Mouse (Mus musculus): ENCODE measurements around the gene Glrx2. TPM values are rescaled to one million over a fixed set of nuclear protein-coding genes. Genes with fewer than 3 reads are reported as not detected.
A peak's percentile ranks its signal among the peaks of the same experiment; 100 is the strongest.

The Glrx2 gene
- polyA plus RNA-seq, 1 experiment from 2014 or later: 99.7 TPM

DNA sequence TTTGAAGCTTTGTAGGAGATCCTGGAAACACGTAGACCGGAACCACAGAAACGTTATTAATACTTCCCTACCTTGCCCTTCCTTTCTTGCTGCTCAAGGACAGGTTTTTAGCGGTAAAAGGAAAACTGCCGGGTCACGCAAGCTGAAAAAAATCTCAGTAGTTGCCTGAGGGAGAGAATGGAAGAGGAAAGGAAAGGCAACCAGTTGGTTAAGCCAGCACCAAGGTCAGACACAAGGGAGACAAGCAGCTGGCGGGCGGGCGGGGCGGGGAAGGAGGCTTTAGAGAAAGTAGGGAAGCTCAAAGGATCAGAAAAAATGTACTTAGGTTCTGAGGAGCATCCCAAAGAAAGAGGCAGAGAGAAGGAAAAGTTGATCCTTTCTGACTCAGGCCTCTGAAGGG is 29.7 kb downstream of the Glrx2 start:
- peaks cover 51% of the 10 kb centered on the region for H3K36me3 ChIP-seq
- H3K27me3 ChIP-seq: no peaks in the 10 kb centered on the region
- ATAC-seq (ENCODE audit: insufficient number of reproducible peaks, low FRiP score, low TSS enrichment, low read depth): no peak
- no peak overlapping the region for H3K9ac ChIP-seq
- 81% methylated on average over 10 of the region's 10 CpGs for whole genome bisulfite sequencing
- no peak overlapping the region for H3K27ac ChIP-seq (replicated peaks)
- H3K4me1 ChIP-seq: no peaks in the 10 kb centered on the region
- no peak overlapping the region for H3K4me2 ChIP-seq (replicated peaks)
- H3K9me3 ChIP-seq (replicated peaks): no peaks in the 10 kb centered on the region
- H3K4me3 ChIP-seq (replicated peaks): no peak overlapping the region

DNA sequence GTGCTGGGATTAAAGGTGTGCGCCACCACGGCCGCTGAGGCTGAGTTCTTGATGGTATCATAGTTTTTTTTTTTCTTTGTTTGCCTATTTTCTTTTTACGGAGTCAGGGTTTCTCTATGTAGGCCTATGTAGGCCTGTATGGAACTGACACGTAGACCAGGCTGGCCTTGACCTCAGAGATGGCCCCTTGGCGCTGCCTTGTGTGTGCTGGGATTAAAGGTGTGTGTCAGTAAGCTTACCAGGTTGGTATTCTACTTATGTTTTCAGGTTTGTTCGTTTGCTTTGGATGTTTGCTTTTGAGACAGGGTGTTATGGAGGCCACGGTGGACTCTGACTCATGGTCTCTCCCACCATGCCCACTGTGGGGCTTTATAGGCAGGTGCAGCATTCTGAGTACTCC is 46.0 kb downstream of the Glrx2 start:
- Histone ChIP-seq H3K27me3 (no peaks in the 10 kb centered on the region), H3K4me1 (no peaks in the 10 kb centered on the region), H3K36me3 (peaks cover 52% of the 10 kb centered on the region), H3K9me3 (replicated peaks) (no peaks in the 10 kb centered on the region), H3K4me2 (replicated peaks) (no peak overlapping the region), H3K27ac (replicated peaks) (no peak overlapping the region), H3K4me3 (replicated peaks) (no peak overlapping the region), H3K9ac (no peak overlapping the region)
- no peak for ATAC-seq (ENCODE audit: insufficient number of reproducible peaks, low FRiP score, low TSS enrichment, low read depth)
- 91% methylated on average over 8 of the region's 8 CpGs for WGBS

DNA sequence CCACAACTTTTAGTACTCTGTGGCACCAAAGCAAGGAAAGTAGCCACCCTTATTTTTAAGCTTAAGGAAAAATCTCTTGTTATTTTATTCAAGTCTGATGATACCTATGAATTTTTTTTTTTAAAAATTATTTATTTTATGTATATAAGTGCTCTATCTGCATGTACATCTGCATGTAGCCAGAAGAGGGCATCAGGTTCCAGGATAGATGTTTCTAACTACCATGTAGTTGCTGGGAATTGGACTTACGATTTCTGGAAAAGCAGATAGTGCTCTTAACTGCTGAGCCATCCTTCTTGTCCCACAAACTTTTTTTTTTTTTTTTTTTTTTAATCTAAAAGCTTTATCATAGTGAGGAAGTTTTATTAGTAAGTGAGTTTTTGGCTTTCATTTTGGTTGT is 48.3 kb downstream of the Glrx2 start:
- H3K4me1 ChIP-seq: no peaks in the 10 kb centered on the region
- no peaks in the 10 kb centered on the region for H3K9me3 ChIP-seq (replicated peaks)
- no peaks in the 10 kb centered on the region for H3K27me3 ChIP-seq
- H3K4me3 ChIP-seq (replicated peaks): no peak overlapping the region
- H3K4me2 ChIP-seq (replicated peaks): no peak overlapping the region
- H3K36me3 ChIP-seq: peaks cover 35% of the 10 kb centered on the region
- H3K27ac ChIP-seq (replicated peaks): no peak overlapping the region
- no peak for ATAC-seq (ENCODE audit: insufficient number of reproducible peaks, low FRiP score, low TSS enrichment, low read depth)
- WGBS: 55% methylated on average over 1 of the region's 1 CpGs
- no peak overlapping the region for H3K9ac ChIP-seq

DNA sequence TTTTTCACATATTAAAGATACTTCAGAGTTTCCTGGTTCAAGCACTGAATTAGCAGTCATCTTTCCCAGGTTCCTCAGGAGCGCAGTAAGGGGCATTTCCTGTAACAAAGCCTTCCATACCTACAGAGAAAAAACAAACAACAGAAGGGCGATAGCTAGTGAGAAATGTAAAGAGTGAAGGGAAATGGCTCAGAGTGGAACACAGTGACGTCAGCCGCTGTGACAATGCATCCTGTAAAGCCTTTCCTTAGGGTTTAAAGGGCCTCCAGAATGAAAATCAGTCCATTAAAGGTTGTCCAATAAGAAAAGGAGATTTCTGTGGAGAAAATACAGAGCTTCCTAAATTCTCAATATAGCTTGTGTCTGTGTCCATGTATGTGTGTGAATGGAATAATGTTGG is 49.7 kb downstream of the Glrx2 start:
- no peak overlapping the region for H3K9ac ChIP-seq
- 88% methylated on average over 4 of the region's 4 CpGs for WGBS
- H3K4me3 ChIP-seq (replicated peaks): no peak overlapping the region
- peaks cover 35% of the 10 kb centered on the region for H3K36me3 ChIP-seq
- no peak overlapping the region for H3K27ac ChIP-seq (replicated peaks)
- no peaks in the 10 kb centered on the region for H3K4me1 ChIP-seq
- ATAC-seq (ENCODE audit: insufficient number of reproducible peaks, low FRiP score, low TSS enrichment, low read depth): no peak
- H3K27me3 ChIP-seq: no peaks in the 10 kb centered on the region
- no peak overlapping the region for H3K4me2 ChIP-seq (replicated peaks)
- H3K9me3 ChIP-seq (replicated peaks): no peaks in the 10 kb centered on the region

DNA sequence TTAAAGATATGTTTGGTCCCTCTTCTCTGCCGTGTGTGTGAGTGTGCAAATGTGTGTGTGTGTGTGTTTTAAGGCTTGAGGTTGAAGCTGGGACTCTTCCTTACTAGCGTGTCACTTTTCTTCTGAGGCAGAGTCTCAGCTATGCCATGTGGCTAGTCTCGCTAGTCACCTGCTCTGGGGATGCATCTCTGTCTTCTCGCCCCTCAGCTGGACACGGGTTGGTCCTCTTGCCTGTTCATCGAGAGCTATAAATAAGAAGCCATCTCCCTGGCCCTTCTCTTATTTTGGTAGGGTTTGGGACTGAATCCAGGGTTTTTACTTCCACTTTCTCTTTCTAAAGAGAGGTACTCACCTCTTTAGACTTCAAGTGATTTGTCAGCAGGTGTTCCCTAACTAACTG is 50.1 kb downstream of the Glrx2 start:
- H3K27ac ChIP-seq (replicated peaks): no peak overlapping the region
- no peaks in the 10 kb centered on the region for H3K27me3 ChIP-seq
- no peak for ATAC-seq (ENCODE audit: insufficient number of reproducible peaks, low FRiP score, low TSS enrichment, low read depth)
- no peak overlapping the region for H3K4me2 ChIP-seq (replicated peaks)
- no peaks in the 10 kb centered on the region for H3K9me3 ChIP-seq (replicated peaks)
- no peak overlapping the region for H3K4me3 ChIP-seq (replicated peaks)
- 90% methylated on average over 6 of the region's 6 CpGs for WGBS
- H3K4me1 ChIP-seq: no peaks in the 10 kb centered on the region
- no peak overlapping the region for H3K9ac ChIP-seq
- peaks cover 31% of the 10 kb centered on the region for H3K36me3 ChIP-seq

DNA sequence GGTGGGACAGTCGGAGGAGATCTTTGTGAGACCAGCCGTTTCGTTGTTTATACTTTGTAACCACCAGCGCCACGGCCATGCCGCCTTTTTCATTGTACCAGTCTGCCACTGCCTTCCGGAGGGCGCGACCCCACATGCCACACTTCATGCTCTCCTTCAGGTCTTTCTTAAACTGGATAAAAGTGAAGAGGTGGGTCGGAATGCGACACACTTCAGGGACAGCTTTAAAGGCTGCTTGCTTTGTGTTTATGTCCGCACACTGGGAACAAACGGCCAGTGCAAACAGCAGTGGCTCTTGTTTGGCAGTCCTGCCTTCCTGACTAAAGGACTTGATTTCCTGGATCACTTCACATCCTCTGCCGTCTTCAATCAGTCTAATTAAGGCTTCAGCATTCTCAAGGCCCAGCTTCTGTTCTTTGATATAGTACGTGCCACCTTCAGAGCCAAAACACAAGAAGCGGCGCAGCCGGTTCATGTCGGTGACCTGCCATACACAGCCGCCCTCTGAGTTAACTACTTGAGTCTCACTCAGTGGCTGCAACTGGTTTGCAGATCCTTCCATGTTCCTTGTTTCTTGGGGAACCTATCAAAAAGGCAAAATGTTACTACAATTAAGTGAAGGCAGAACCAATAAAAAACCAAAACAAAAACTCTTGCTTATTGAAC is 54.4 kb downstream of the Glrx2 start:
- H3K27me3 ChIP-seq: no peaks in the 10 kb centered on the region
- H3K4me1 ChIP-seq: no peaks in the 10 kb centered on the region
- ATAC-seq (ENCODE audit: insufficient number of reproducible peaks, low FRiP score, low TSS enrichment, low read depth): no peak; the same call in 1 of the 2 replicates
- no peak overlapping the region for H3K4me2 ChIP-seq (replicated peaks)
- H3K4me3 ChIP-seq (replicated peaks): no peak overlapping the region
- no peak overlapping the region for H3K27ac ChIP-seq (replicated peaks)
- no peak overlapping the region for H3K9ac ChIP-seq
- 66% methylated on average over 20 of the region's 20 CpGs for WGBS
- peaks cover 23% of the 10 kb centered on the region for H3K36me3 ChIP-seq
- H3K9me3 ChIP-seq (replicated peaks): no peaks in the 10 kb centered on the region

DNA sequence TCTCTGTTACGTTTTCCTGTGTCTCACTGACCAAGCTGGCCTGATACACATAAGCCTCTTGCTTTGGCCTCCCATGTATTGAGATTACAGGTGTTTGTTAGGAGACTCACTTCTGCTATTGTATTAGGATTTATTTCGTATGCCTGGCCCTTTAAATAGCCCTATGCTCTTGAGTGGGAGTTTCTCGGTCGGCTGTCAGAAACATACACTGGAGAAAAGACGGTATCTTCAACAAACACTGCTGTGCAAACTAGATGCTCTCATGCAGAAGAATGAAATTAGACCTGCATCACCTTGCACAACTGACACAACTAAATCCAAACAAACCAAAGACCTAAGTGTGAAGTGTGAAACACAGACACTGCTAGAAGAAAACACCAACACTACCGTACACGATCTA is 56.9 kb downstream of the Glrx2 start:
- H3K9me3 ChIP-seq (replicated peaks): no peaks in the 10 kb centered on the region
- 77% methylated on average over 7 of the region's 7 CpGs for WGBS
- H3K4me3 ChIP-seq (replicated peaks): no peak overlapping the region
- H3K27ac ChIP-seq (replicated peaks): no peak overlapping the region
- no peak overlapping the region for H3K9ac ChIP-seq
- H3K27me3 ChIP-seq: no peaks in the 10 kb centered on the region
- H3K4me2 ChIP-seq (replicated peaks): no peak overlapping the region
- H3K4me1 ChIP-seq: no peaks in the 10 kb centered on the region; the same call in 1 of the 2 replicates
- ATAC-seq (ENCODE audit: insufficient number of reproducible peaks, low FRiP score, low TSS enrichment, low read depth): no peak
- peaks cover 12% of the 10 kb centered on the region for H3K36me3 ChIP-seq

DNA sequence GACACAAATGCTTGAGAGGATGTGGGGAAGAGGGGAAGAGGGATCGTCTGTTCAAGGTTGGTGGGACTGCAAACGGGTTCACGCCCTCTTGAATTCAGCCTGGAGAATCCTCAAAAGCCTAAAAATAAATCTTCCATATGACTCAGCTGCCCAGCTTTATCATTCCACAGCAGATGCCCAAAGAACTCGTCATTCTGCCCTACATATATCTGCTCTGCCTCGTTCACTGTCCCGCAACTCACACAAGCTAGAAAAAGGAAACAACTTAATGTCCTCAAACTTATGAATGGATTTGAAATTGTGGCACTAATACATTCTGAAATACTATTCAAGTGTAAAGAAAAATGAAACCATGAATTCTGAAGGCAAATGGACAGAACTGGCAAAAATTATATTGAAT is 57.8 kb downstream of the Glrx2 start:
- Histone ChIP-seq H3K4me2 (replicated peaks) (no peak overlapping the region), H3K36me3 (peaks cover 12% of the 10 kb centered on the region), H3K9me3 (replicated peaks) (no peaks in the 10 kb centered on the region), H3K9ac (no peak overlapping the region), H3K27ac (replicated peaks) (no peak overlapping the region), H3K4me1 (no peaks in the 10 kb centered on the region; the same call in 1 of the 2 replicates), H3K27me3 (no peaks in the 10 kb centered on the region), H3K4me3 (replicated peaks) (no peak overlapping the region)
- 77% methylated on average over 6 of the region's 6 CpGs for WGBS
- no peak for ATAC-seq (ENCODE audit: insufficient number of reproducible peaks, low FRiP score, low TSS enrichment, low read depth)

DNA sequence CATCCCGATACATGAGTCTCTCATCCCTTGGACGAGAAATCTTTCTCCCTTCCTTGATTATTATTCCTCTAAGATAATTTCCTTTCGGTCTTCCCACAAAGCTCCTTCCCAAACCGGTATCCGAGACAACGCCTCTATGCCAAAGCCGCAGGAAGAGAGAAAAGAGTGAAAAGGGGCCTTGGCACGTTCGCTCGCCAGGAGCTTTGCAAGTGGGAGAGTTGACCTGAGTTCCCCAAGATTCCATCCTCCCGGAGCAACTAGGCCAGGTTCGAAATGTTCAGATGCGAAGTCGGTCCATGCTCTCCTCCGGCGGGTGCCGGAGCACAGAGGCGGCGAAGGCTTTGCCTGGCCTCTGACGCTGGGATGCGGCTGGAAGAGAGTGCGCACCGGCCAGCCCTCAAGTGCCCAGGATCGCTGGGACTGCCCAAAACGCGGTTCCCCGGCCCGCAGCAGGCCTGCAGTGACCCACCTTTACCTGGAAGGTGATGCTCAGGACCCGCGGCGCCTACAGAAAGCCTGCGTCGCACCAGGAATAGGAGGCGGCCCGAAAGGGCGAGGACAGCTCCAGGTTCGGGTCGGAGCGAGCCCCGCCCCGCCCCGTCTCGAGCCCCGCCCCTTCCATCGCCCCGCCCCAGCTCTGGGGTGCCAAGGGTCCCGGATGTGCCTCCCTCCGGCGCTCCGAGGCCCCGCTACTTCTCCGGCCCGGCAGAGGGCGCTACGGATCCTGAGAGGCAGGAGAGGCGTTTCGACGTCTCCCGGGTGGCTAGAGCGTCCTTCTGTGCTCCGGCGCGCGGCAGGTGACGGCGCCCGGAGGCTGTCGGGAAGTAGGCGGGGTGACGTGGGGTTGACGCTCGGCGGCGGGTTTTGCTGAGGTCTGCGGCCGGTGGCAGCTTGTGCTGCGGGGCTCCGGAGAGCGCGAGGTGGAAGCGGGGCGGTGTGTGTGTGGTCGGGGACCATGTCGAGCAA is 60.6 kb downstream of the Glrx2 start, which contains the start of the genes Trove2 and Uchl5:
Gene Trove2 (minus strand): TSS at position 623 of the 966 bp plus-strand sequence.
Gene Uchl5 (plus strand): TSS at position 827 of the 966 bp plus-strand sequence.
- peak; percentile 97 for ATAC-seq (ENCODE audit: insufficient number of reproducible peaks, low FRiP score, low TSS enrichment, low read depth)
- peak within 1 kb of the TSS; percentile 72 for H3K27ac ChIP-seq (replicated peaks)
- no peaks in the 10 kb centered on the region for H3K9me3 ChIP-seq (replicated peaks)
- no peaks in the 10 kb centered on the region for H3K27me3 ChIP-seq
- H3K36me3 ChIP-seq: no peaks in the 10 kb centered on the region
- no peaks in the 10 kb centered on the region; the same call in 1 of the 2 replicates for H3K4me1 ChIP-seq
- H3K9ac ChIP-seq: peak within 1 kb of the TSS; percentile 89
- whole genome bisulfite sequencing: under 1% methylated on average over 84 of the region's 84 CpGs
- H3K4me2 ChIP-seq (replicated peaks): peak within 1 kb of the TSS; percentile 84
- H3K4me3 ChIP-seq (replicated peaks): peak within 1 kb of the TSS; percentile 92

DNA sequence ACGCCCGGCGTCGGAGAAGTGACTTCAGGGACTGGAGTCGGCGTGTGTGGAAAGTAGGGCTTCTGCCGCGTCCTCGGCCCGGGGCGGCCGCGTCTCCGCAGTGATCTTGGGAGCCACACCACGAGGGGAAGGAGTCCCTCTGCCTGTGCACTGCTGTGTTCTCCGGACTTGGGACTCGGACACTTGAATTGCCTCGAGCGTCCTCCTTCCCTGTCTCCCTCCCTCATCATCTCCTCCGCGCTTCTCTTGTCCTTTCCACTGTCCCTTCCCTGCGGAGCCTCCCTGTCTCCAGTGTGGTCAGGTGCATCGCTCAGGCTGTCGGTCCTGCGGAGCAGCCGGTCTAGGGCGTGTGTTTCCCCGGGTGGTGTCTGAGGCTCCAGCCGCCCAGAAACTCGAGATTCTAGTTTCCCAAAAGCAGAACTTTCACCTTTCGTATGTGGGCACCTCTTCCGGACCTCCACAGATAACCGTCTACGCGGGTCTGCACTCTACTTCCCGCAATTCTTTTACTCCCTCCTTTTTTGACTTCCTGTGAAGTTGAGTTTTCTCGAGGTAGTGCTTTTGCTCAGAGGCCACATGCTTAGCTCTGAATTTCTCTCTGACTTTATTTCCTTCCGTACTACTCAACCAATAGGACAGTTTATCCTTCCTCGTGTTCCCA is 61.5 kb downstream of the Glrx2 start:
- H3K4me3 ChIP-seq (replicated peaks): peak overlapping the region; percentile 92
- no peaks in the 10 kb centered on the region for H3K9me3 ChIP-seq (replicated peaks)
- H3K36me3 ChIP-seq: no peaks in the 10 kb centered on the region
- no peaks in the 10 kb centered on the region; the same call in 1 of the 2 replicates for H3K4me1 ChIP-seq
- peak overlapping the region; percentile 84 for H3K4me2 ChIP-seq (replicated peaks)
- under 1% methylated on average over 34 of the region's 39 CpGs for WGBS
- ATAC-seq (ENCODE audit: insufficient number of reproducible peaks, low FRiP score, low TSS enrichment, low read depth): peak; percentile 18
- peak overlapping the region; percentile 89 for H3K9ac ChIP-seq
- no peaks in the 10 kb centered on the region for H3K27me3 ChIP-seq
- peak overlapping the region; percentile 71 for H3K27ac ChIP-seq (replicated peaks)

Measured in embryonic facial prominence, embryonic 15.5 days (tissue).